19 mouse cellular contexts compared by ENCODE assay signal in genomic region chr2:113845081-113845480, GRCm38 (mm10).
"Had no signal": no experiment of that assay in that cellular context is flagged by ENCODE, and none has a peak within 500 bp of the region (broad histone marks: within the 10 kb centered on the region; RNA-seq: fewer than 3 reads in every experiment).

No protein-coding gene starts in this region.

- H3K27me3 ChIP-seq: limb, embryonic 15.5 days; liver, embryonic 15.5 days; midbrain, embryonic 12.5 days; neural tube, embryonic 13.5 days; neural tube, embryonic 15.5 days had no signal

- ATAC-seq: midbrain, embryonic 16.5 days had no signal

- DNase-seq: lung, adult 18-20 months; lung, postnatal 4 days; midbrain, embryonic 14.5 days; retina, postnatal 1 day; right cerebral cortex, adult 18-20 months; right cerebral cortex, postnatal 25 days; right cerebral cortex, postnatal 4 days; spleen, adult 18-20 months; thymus, adult 18-20 months; thymus, postnatal 14 days; thymus, postnatal 36 days had no signal

- H3K9ac ChIP-seq: limb, embryonic 15.5 days; liver, embryonic 15.5 days; midbrain, embryonic 12.5 days; neural tube, embryonic 13.5 days; neural tube, embryonic 15.5 days had no signal

- H3K9me3 ChIP-seq: limb, embryonic 15.5 days; liver, embryonic 15.5 days; midbrain, embryonic 10.5 days; midbrain, embryonic 12.5 days; neural tube, embryonic 13.5 days; neural tube, embryonic 15.5 days had no signal

- H3K4me2 ChIP-seq: limb, embryonic 15.5 days; neural tube, embryonic 13.5 days; neural tube, embryonic 15.5 days had no signal

- H3K4me3 ChIP-seq: limb, embryonic 15.5 days; midbrain, embryonic 10.5 days; midbrain, embryonic 12.5 days; myocyte; neural tube, embryonic 13.5 days; neural tube, embryonic 15.5 days had no signal

- H3K27ac ChIP-seq: limb, embryonic 15.5 days; liver, embryonic 15.5 days; midbrain, embryonic 10.5 days; midbrain, embryonic 12.5 days; neural tube, embryonic 13.5 days; neural tube, embryonic 15.5 days had no signal

- H3K36me3 ChIP-seq: neural tube, embryonic 15.5 days had no signal
